Mouse (Mus musculus) lung, postnatal 25 days (tissue): ENCODE measurements at regions not wholly inside any gene's neighbourhood (a gene's known extent, or its start where the extent isn't known, plus 50 kb on each side); places are given as distances from the start of the nearest gene placed in this dataset.
A peak's percentile ranks its signal among the peaks of the same experiment; 100 is the strongest.

Experiments used
- DNase-seq: peaks from one replicate; pipeline ENCODE4 v3.0.0; 2022; ENCODE audit warnings: low spot score

- peak; percentile 81 for DNase-seq
Observed at GRCm38 (mm10) chr16:78490245-78490644, 86.3 kb downstream of the D16Ertd472e start.

GRCm38 (mm10) chr16:78489604-78490003 lies 86.9 kb downstream of the D16Ertd472e start:
- DNase-seq: no peak

- DNase-seq: no peak
Observed at GRCm38 (mm10) chr16:78486531-78486930, 90.0 kb downstream of the D16Ertd472e start.

- no peak for DNase-seq
Observed at GRCm38 (mm10) chr16:78484319-78484718, 92.2 kb downstream of the D16Ertd472e start.

DNA sequence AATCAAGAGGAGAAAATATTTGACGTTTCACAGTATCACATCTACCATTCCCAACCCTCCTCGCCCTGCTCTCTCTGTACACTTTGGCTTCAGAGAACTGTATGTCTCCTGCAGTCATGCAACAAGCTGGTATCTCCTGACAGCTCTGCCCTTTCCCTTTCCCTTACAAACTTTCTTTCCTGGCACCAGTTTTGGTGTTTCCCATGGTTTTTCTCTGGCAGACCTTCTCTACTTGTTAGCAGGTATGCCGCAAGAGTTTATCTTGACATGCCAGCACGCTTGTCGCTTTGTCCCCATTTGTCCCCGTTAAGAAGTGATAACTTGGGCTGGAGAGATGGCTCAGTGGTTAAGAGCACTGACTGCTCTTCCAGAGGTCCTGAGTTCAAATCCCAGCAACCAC lies 94.9 kb downstream of the D16Ertd472e start:
- DNase-seq: no peak

DNA sequence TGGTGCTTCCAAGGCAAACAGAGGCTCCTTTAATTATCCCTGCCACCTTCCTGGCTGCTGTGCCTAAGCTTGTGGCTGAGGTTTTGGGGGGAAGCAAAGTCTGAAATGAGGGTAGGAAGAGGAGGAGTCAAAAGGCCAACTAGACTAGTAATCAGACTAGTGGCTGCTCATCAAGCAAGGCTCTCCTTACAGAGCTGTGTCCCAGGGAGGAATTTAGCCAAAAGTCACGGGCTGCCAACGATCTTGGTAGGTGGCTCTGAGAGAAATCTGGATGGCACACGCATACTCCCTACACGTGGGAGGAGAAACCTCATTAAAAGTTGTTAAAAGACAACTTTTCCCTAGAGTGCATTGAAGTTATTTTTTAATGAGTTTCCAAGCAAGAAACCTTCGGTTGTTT lies 95.4 kb downstream of the D16Ertd472e start:
- no peak for DNase-seq

- no peak for DNase-seq
Observed at GRCm38 (mm10) chr16:78480261-78480660, 96.2 kb downstream of the D16Ertd472e start.

DNA sequence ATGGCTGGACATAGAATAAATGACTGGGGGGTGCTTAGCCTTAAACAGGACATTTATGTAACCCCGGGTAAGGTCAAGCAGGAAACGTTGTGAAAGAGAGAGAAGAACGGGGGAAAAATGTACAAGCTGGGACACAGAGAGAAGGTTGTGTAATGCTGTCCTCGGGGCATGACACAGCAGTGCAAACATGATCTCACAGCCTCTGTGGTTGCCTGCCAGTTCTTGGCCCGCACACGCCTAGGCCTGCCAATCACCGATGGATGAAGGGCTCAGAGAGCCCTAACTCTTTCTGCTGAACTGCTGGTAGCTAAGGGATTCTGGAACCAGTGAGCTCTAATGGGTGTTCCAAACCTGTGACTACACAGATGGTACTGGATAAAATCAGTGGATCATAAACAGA lies 96.5 kb upstream of the Btg3 start:
- peak; percentile 83 for DNase-seq

GRCm38 (mm10) chr16:78459996-78460395 lies 83.0 kb upstream of the Btg3 start:
- no peak for DNase-seq

- DNase-seq: no peak
Observed at GRCm38 (mm10) chr16:78457731-78458151, 80.7 kb upstream of the Btg3 start.

GRCm38 (mm10) chr16:78456345-78456744 lies 79.4 kb upstream of the Btg3 start:
- peak; percentile 85 for DNase-seq

GRCm38 (mm10) chr16:78454509-78454908 lies 77.5 kb upstream of the Btg3 start:
- DNase-seq: no peak

- DNase-seq: peak; percentile 79
Observed at GRCm38 (mm10) chr16:78452303-78452702, 75.3 kb upstream of the Btg3 start.

- no peak for DNase-seq
Observed at GRCm38 (mm10) chr16:78451750-78452149, 74.8 kb upstream of the Btg3 start.

DNA sequence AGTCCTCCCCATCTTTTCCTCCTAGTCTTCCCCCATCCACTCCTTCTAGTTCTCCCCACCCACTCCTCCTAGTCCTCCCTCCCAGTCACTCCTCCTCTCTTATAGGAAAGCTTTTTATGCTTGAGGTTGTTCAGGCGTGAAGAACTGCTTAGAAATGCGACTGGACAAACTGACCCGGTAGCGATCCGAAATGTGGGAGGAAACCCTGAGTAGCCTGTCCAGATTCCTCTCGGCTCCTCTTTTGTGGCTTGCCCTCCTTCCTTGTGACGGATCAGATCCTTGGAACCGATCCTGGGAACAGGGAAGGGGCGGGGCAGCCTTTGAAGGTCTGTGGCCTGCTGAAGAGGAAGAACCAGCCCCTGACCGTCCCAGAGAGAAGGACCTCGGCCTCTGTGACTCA lies 74.3 kb upstream of the Btg3 start:
- peak; percentile 33 for DNase-seq

DNA sequence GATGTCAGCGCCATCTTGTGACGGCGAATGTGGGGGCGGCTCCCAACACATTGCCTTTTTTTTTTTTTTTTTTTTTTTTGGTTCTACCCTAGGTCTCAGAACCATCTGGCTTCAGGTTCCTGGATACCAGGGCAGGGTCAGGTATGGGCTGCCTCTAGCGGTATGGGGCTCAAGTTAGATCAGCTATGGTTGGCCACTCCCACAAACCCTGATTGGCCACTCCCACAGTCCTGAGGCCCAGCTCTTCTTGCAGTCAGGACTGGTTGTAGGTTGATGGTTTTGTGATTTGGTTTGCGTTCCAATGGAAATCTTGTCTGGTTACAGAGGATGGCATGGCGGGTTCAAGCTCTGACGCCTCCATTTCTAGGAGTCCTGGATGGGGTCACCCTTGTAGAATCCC lies 72.2 kb upstream of the Btg3 start:
- no peak for DNase-seq

DNA sequence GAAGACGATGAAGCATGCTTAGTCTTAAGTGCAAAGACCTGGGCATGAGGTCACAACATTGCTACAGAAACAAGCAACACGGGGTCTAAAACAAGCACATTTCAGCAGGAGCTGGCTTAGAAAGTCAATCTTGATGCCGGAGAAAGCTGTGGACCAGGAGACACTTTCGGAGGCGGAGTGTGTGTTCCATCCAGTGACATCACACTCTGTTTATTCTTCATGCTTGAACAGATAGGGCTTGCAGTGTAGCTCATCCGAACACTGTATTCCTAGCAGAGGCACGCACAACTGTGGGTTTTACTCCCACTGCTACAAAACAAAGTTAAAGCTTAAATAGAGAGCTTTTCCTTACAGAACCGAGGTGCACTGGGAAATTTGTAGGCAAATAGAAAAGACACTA lies 66.3 kb upstream of the Btg3 start:
- DNase-seq: no peak

DNA sequence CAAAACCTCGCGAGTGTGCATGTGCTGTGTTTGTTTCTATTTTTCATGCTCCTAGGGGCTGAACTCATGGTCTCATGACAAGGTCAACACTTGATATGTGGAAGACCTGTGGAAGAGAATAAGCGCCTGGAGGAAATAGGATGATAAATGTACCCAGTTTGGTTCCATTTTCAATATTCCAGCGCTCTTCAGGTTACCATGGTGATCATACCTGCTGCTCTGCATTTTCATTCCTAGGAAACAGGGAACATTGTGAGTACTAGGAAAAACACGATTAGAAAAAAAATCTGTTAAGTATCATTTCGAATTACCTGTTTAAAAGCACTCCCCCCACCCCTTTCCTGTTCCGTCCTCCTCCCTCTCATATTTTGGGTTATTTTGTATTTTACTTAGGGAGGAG lies 65.8 kb upstream of the Btg3 start:
- DNase-seq: no peak

- no peak for DNase-seq
Observed at GRCm38 (mm10) chr16:78441961-78442360, 65.0 kb upstream of the Btg3 start.

GRCm38 (mm10) chr16:78435707-78436106 lies 58.7 kb upstream of the Btg3 start:
- no peak for DNase-seq

DNA sequence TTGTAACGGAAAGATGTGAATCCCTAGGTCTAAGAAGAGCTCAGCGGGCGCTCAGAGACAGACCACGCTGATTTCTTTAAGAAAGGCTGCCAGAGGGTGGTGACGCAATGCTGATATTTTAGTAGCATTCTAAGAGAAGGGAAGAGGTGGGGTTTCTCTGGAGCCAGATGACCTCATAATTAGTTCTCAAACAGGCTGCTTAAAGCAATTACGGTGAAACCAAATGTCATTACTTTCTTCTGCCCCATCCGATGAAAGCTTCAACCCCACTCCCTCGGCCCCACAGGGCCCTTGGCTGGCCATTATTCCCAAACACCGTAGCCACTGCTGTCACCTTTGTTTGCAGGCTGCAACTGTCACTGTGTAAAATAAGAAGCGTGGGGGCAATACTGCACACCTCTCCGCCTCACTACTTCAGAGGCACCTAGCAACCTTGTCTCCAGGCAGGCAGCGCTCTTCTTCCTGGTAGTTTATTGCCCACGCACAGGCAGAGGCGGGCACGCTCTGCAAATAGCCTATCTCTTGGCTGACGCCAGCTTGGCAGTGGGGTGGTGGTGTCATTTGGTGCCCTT lies 50.6 kb upstream of the Btg3 start:
- DNase-seq: peak; percentile 26
